Mouse (Mus musculus) E14TG2a.4 (cell line): ENCODE measurements around the gene Mybpc1.

Experiments used
- H3K27me3 ChIP-seq: 2 replicates; pipeline ENCODE4 v1.6.1; 2014; ENCODE audit warnings: low read length, control low read depth; ENCODE audit not compliant: insufficient read depth
- H3K36me3 ChIP-seq: 2 replicates; pipeline ENCODE4 v1.6.1; 2014; ENCODE audit warnings: low read length, control low read depth; ENCODE audit not compliant: insufficient read depth
- H3K4me1 ChIP-seq: replicated peaks from 2 replicates; pipeline ENCODE4 v1.6.1; 2014; ENCODE audit warnings: low read depth, low read length, control low read depth
- H3K4me3 ChIP-seq: replicated peaks from 2 replicates; pipeline ENCODE4 v1.5.1; 2014; ENCODE audit warnings: mild to moderate bottlenecking, low read length
- H3K9me3 ChIP-seq: 2 replicates; pipeline ENCODE4 v1.6.1; 2014; ENCODE audit warnings: low read length, control low read depth
- CTCF ChIP-seq: conservative IDR thresholded peaks from 2 replicates; pipeline ENCODE4 v1.5.1; 2014; ENCODE audit warnings: low read length
- NANOG ChIP-seq: IDR thresholded peaks from 2 replicates; pipeline ENCODE4 v1.6.1; 2014; ENCODE audit warnings: borderline replicate concordance, low read length, mixed read lengths
- POU5F1 ChIP-seq: IDR thresholded peaks from 2 replicates; pipeline ENCODE4 v1.6.1; 2014; ENCODE audit warnings: low read length, borderline replicate concordance

The Mybpc1 gene

DNA sequence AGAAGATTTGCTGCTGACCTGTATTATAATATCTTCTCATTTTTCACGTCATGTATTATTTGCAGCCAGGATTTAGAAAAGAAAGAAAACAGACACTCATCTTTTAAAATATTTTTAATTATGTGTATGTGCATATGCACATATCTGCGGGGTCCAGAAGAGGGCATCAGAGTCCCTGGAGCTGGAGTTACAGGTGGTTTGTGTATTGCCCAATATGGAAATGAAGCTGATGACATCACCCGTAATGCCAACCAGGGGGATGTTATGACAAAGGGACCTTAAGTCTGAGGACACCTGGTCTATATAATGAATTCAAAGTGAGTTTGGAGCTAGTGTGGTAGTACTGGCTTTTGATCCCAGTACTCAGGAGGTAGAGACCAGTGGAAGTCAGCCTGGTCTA lies 15.9 kb upstream of the Mybpc1 start:
- Histone ChIP-seq H3K27me3 (no peaks in the 10 kb centered on the region), H3K4me1 (peaks cover 11% of the 10 kb centered on the region), H3K9me3 (peaks cover 21% of the 10 kb centered on the region), H3K4me3 (no peak overlapping the region), H3K36me3 (peaks cover 3% of the 10 kb centered on the region; the same call in 1 of the 2 replicates)
- TF ChIP-seq POU5F1 (no peak), NANOG (no peak), CTCF (no peak)

DNA sequence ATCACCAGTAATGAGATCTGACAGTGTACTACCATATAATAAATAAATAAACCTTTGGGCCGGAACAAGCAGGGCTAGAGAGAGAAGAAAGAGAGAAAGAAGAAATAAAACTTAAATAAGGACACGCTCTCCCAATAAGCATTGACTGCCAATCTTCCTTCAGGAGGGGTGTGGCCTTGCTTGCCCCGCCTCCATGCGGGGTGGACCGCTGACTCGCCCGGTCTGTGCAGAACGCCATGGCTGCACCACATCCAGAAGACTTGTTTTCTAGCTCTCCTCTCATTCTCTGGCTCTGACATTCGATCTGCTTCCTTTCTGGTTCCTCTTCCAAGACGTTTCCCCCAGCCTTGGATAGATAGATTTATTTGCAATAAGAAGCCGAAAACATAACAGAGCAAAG lies 8.1 kb upstream of the Mybpc1 start:
- TF ChIP-seq POU5F1 (no peak), CTCF (no peak), NANOG (no peak)
- Histone ChIP-seq H3K9me3 (no peaks in the 10 kb centered on the region), H3K4me1 (no peaks in the 10 kb centered on the region), H3K27me3 (no peaks in the 10 kb centered on the region), H3K4me3 (no peak overlapping the region), H3K36me3 (no peaks in the 10 kb centered on the region)

DNA sequence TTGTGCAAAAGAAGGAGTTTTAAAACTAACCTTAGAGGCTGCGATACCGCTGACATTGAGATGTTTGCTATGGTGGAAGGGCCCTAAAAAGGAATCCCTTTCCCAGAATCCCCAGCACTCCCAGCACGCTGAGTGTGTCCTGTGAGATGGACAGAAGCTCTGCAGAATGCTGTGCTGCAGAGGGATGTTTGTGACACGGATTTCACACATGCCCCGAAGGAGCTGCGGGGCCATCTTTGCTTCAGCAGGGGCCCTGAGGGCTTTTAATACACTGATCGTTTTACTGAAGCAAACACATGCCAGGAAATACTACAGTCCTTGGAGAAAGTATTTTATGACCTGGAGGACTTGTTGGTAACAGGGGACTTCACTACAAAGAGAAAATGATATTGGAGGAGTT lies 1.7 kb upstream of the Mybpc1 start:
- H3K36me3 ChIP-seq, result no peaks in the 10 kb centered on the region
- H3K27me3 ChIP-seq, result no peaks in the 10 kb centered on the region
- no peaks in the 10 kb centered on the region for H3K9me3 ChIP-seq
- H3K4me1 ChIP-seq, result no peaks in the 10 kb centered on the region
- H3K4me3 ChIP-seq, result no peak overlapping the region
- TF ChIP-seq CTCF, result no peak
- no peak for TF ChIP-seq NANOG
- no peak for TF ChIP-seq POU5F1

DNA sequence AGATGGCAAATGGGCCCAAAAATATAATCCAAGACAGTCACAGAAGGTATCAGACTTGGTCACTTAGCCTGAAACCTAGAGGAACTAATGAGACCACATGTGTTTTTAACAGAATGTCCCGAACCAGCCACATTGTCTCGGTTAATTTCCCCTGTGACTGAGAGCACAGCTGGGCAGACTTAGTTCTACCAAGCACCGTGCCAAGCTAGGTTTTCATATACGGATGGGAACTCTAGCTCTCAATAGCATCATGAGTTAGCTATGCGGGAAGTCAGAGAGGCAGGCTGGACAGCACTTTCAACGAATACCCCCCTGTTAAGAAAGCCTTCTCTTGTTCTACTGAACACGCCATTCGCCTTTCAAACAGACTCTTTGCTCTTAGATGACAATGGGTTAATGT lies 1.1 kb upstream of the Mybpc1 start:
- Histone ChIP-seq H3K36me3 (no peaks in the 10 kb centered on the region), H3K27me3 (no peaks in the 10 kb centered on the region), H3K4me1 (no peaks in the 10 kb centered on the region), H3K9me3 (no peaks in the 10 kb centered on the region), H3K4me3 (no peak overlapping the region)
- TF ChIP-seq POU5F1 (no peak), CTCF (no peak), NANOG (no peak)

DNA sequence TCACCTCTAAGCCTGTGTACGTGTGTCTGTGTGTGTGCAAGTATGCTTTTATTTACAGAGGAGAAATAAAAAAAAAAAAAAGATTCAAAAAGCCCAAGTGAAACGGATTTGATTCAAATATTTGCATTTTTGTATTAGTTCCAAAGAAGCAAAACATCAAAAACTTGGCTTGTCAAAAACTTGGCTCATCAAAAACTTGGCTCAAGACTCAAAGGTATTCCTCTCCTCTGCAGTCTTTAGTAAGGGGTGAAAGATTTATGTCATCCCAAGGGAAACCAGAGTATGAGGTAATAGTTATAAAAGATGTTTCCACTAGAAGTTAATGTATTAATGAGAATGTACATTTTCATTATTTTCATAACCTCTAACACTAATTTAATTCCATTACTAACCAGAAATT lies 1.2 kb downstream of the Mybpc1 start:
- TF ChIP-seq POU5F1 (no peak), NANOG (no peak), CTCF (no peak)
- Histone ChIP-seq H3K36me3 (no peaks in the 10 kb centered on the region), H3K4me3 (no peak overlapping the region)

DNA sequence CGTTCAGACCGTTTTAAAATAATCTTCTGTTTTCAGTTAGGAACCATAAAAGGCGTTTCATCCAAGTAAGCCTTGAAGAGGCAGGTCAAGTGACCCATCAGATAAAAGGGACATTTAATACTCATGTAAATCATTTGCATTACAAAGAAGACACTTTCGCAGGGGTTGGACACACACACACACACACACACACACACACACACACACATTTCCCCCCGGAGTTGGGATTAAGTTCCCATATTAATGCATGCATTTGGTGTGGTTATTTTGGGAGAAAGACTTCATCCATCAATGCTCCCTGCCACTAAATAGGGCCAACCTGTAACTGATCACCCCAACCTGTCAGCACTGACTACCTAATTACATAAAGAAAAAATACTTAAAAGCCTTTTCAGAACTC lies 1.7 kb downstream of the Mybpc1 start:
- no peak overlapping the region for H3K4me3 ChIP-seq
- no peaks in the 10 kb centered on the region for H3K9me3 ChIP-seq
- no peaks in the 10 kb centered on the region for H3K36me3 ChIP-seq
- no peak for TF ChIP-seq NANOG
- TF ChIP-seq POU5F1, result no peak
- no peak for TF ChIP-seq CTCF
- H3K4me1 ChIP-seq, result no peaks in the 10 kb centered on the region
- no peaks in the 10 kb centered on the region for H3K27me3 ChIP-seq

More for the DNA sequence above, 1.2 kb downstream of the Mybpc1 start:
- H3K27me3 ChIP-seq, result no peaks in the 10 kb centered on the region
- no peaks in the 10 kb centered on the region for H3K4me1 ChIP-seq
- no peaks in the 10 kb centered on the region for H3K9me3 ChIP-seq

DNA sequence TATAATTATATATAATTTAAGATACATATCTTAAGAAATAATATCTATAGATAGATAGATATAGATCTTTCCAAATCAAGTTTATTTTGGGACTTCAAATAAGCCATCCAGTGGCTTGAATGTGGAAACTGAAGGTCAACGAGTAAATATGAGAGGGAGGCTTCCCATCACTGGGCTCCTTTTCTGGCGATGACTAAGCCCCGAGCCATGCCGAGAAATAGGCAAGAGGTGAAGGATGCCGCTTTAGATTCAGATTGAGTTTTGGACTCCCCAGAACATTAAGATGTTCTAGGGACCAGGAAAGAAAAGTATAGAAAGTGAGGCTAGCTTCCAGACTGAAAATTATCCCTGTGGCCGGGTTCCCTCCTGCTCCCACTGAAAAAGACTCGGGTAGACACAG lies 4.4 kb downstream of the Mybpc1 start:
- TF ChIP-seq POU5F1, result no peak
- no peak for TF ChIP-seq NANOG
- TF ChIP-seq CTCF, result no peak
- no peaks in the 10 kb centered on the region for H3K9me3 ChIP-seq
- no peaks in the 10 kb centered on the region for H3K4me1 ChIP-seq
- no peak overlapping the region for H3K4me3 ChIP-seq
- H3K36me3 ChIP-seq, result no peaks in the 10 kb centered on the region
- no peaks in the 10 kb centered on the region for H3K27me3 ChIP-seq

DNA sequence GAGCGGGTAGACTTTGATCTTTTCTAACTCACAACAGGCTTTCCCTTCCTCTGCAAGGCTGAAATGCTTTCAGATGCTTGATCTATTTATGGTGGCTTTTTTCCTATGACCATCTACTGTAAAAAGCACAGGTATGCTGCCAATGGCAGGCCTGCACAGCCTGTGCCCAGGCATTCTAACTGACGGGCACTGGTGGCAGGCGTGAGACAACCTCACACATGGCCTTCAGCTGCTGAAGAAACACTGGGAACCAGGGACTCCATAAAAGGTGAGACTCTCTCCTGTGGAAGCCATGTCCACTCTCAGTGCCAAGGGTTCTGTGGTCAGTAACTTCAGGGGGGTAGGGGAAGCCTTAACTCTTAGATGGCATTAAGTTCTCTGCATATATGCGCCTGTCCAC lies 12.6 kb downstream of the Mybpc1 start:
- H3K4me1 ChIP-seq, result no peaks in the 10 kb centered on the region
- H3K27me3 ChIP-seq, result no peaks in the 10 kb centered on the region
- TF ChIP-seq POU5F1, result no peak
- no peak for TF ChIP-seq NANOG
- no peak for TF ChIP-seq CTCF
- peaks cover 18% of the 10 kb centered on the region for H3K9me3 ChIP-seq
- no peaks in the 10 kb centered on the region for H3K36me3 ChIP-seq
- H3K4me3 ChIP-seq, result no peak overlapping the region

DNA sequence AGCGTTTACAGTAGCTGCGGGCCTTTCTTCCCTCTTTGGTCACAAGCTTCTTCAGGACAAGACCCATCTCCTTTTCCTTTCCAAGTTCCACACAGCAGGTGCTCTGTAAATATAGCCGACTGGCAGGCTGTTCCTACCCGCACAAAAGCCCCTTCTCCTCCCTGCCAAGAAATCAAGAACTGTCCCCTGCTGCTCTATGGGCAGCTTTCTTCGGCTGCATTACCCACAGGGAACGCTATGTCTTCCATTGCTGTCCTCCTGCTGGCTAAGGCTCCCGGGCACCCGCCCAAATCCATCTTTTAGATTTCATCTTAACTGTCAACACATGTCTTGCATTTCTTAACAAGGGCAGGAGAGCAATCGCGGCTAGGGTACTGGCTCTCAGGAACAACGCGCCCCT lies 13.9 kb downstream of the Mybpc1 start:
- TF ChIP-seq CTCF (no peak), POU5F1 (no peak), NANOG (no peak)
- no peaks in the 10 kb centered on the region for H3K27me3 ChIP-seq
- no peaks in the 10 kb centered on the region for H3K36me3 ChIP-seq
- no peak overlapping the region for H3K4me3 ChIP-seq
- no peaks in the 10 kb centered on the region for H3K4me1 ChIP-seq
- peaks cover 18% of the 10 kb centered on the region for H3K9me3 ChIP-seq
